1 mouse cellular context compared by ENCODE assay signal in genomic region chr16:75767250-75768002, GRCm38 (mm10).
TF ChIP-seq lines count a peak whose summit lies in the region.

No protein-coding gene starts in this region.

TF ChIP-seq in MEL, 35 proteins besides CTCF, POLR2A, EP300 and RAD21 (continued from another document):
- TF ChIP-seq USF2 (IDR thresholded peaks at IDR 0.05; ENCODE audit: borderline replicate concordance in 1 of 2, insufficient read depth in 1 of 2, low read depth in 1 of 2, low read length in 2 of 2) (no peak), NELFE (IDR thresholded peaks at IDR 0.05; ENCODE audit: low read depth, low read length) (peak; percentile 65), BHLHE40 (IDR thresholded peaks at IDR 0.05; ENCODE audit: borderline replicate concordance, low read depth, low read length) (no peak), MAX (IDR thresholded peaks at IDR 0.05; ENCODE audit: low read length) (no peak; the same call in 1 of the 2 replicates), ETS1 (IDR thresholded peaks at IDR 0.05; ENCODE audit: low read depth, low read length) (no peak), SMC3 (IDR thresholded peaks at IDR 0.05; ENCODE audit: low read depth, low read length) (no peak), SIN3A (IDR thresholded peaks at IDR 0.05; ENCODE audit: low read length) (no peak; the same call in 1 of the 2 replicates), CHD2 (IDR thresholded peaks at IDR 0.05; ENCODE audit: low read length) (no peak), POLR2AphosphoS2 (IDR thresholded peaks at IDR 0.05; ENCODE audit: low read length) (peak; percentile 37; the same call in 1 of the 2 replicates), ELF1 (IDR thresholded peaks at IDR 0.05; ENCODE audit: low read depth, low read length) (no peak; the same call in 1 of the 2 replicates), MEF2A (IDR thresholded peaks at IDR 0.05; ENCODE audit: extremely low read depth, insufficient replicate concordance, low read depth, low read length, poor library complexity, severe bottlenecking) (no peak), POLR2AphosphoS5 (IDR thresholded peaks at IDR 0.05; ENCODE audit: borderline replicate concordance, low read depth, low read length) (no peak; the same call in 1 of the 2 replicates), MXI1 (IDR thresholded peaks at IDR 0.05; ENCODE audit: low read depth, low read length) (peak; percentile 16; the same call in 1 of the 2 replicates)
